8 mouse cellular contexts compared by ENCODE assay signal in the genomic region with DNA sequence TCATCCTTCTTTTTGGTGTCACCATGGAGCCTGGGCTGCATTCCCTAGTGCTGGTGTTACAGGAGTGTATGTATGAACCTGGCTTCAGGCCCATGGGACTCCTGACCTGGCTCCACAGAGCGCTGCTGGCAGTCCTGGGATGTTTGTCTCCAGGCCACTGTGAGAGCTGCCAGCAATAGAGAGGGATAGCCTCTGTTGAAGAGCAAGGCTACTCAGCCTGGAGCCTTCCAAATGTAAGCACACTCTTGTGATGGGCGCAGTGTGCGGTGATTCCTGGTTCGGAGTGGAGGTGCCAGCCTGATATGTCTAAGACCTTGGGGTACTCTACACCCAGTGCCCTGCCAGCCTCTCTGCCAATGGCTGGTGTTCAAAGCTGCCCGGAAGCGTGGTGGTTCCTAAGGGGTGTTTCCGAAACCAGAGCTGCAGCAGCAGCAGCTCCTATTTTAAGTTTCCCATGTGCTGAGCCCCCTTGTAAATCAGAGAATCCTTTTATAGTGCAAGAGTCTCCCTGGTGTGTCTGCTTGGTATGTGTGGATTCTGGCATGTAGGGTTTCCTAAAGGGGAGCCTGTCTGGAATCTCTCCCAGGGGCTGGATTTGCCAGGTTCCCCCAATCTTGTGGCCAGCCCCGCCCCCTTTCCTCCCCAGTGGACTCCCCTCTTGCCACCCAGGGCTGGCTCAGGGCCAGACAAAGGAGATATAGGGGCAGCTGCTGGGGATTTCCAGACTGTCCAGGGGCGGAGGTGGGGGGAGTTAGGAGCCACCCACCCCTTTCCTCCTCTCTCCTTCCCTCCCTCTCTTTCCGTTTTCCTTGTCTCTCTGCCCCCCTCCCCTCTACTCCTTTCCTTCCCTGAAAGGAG. TPM values are rescaled to one million over a fixed set of nuclear protein-coding genes. Genes with fewer than 3 reads are reported as not detected.
DNase-seq lines count a peak whose midpoint lies in the region; ATAC-seq lines count a peak whose summit lies in the region.

No protein-coding gene starts in this region.

- WGBS in neural tube, embryonic 12.5 days: 72% methylated on average over 10 of the region's 10 CpGs
- WGBS in intestine, embryonic 14.5 days: 48% methylated on average over 10 of the region's 10 CpGs
- WGBS in midbrain, embryonic 15.5 days: 68% methylated on average over 10 of the region's 10 CpGs

- peaks cover 24% of the 10 kb centered on the region for H3K27me3 ChIP-seq in neural tube, embryonic 12.5 days (replicated peaks)
- H3K27me3 ChIP-seq in intestine, embryonic 14.5 days (replicated peaks; ENCODE audit: control insufficient read depth, insufficient read depth, low read length): no peaks in the 10 kb centered on the region
- H3K27me3 ChIP-seq in midbrain, embryonic 15.5 days (replicated peaks): no peaks in the 10 kb centered on the region

- intact Hi-C loops in gastrocnemius, postnatal 14 days (cut with DNase I; ENCODE audit: low total_unique reads): no loop called here

- no peak for ATAC-seq in neural tube, embryonic 12.5 days (ENCODE audit: low FRiP score, low read depth)
- ATAC-seq in intestine, embryonic 14.5 days (replicated peaks; ENCODE audit: low FRiP score, low TSS enrichment, low read depth): no peak
- ATAC-seq in midbrain, embryonic 15.5 days (replicated peaks): no peak
- no peak for ATAC-seq in erythroblast, adult 5-6 weeks (replicated peaks; ENCODE audit: low FRiP score, poor library complexity, severe bottlenecking)

- no peaks in the 10 kb centered on the region for H3K36me3 ChIP-seq in neural tube, embryonic 12.5 days
- H3K36me3 ChIP-seq in intestine, embryonic 14.5 days (ENCODE audit: control insufficient read depth, insufficient read depth, low read length): no peaks in the 10 kb centered on the region
- no peaks in the 10 kb centered on the region for H3K36me3 ChIP-seq in midbrain, embryonic 15.5 days (replicated peaks)

- 0 out of 2 replicates have a peak overlapping the region, but pooled peaks have one; percentile 8 for H3K9ac ChIP-seq in neural tube, embryonic 12.5 days
- H3K9ac ChIP-seq in intestine, embryonic 14.5 days (ENCODE audit: low read length): no peak overlapping the region
- peak overlapping the region; percentile 70 for H3K9ac ChIP-seq in midbrain, embryonic 15.5 days

- H3K27ac ChIP-seq in neural tube, embryonic 12.5 days: no peak overlapping the region
- peak overlapping the region; percentile 40 for H3K27ac ChIP-seq in intestine, embryonic 14.5 days (ENCODE audit: low read depth)
- no peak overlapping the region for H3K27ac ChIP-seq in midbrain, embryonic 15.5 days

- H3K9me3 ChIP-seq in neural tube, embryonic 12.5 days: no peaks in the 10 kb centered on the region
- H3K9me3 ChIP-seq in intestine, embryonic 14.5 days (ENCODE audit: control insufficient read depth, low read length): no peaks in the 10 kb centered on the region
- H3K9me3 ChIP-seq in midbrain, embryonic 15.5 days: no peaks in the 10 kb centered on the region

- H3K4me3 ChIP-seq in neural tube, embryonic 12.5 days: no peak overlapping the region
- no peak overlapping the region for H3K4me3 ChIP-seq in intestine, embryonic 14.5 days (ENCODE audit: low read depth, low read length)
- peak overlapping the region; percentile 67; the same call in 1 of the 2 replicates for H3K4me3 ChIP-seq in midbrain, embryonic 15.5 days

- no peak for DNase-seq in neural tube, embryonic 10.5 days (ENCODE audit: extremely low spot score, low spot score)
- peak; percentile 73 to 77 for DNase-seq in heart, adult 18-20 months
- DNase-seq in intestine, embryonic 14.5 days (ENCODE audit: low spot score): no peak
- DNase-seq in lung, postnatal 36 days: no peak
- DNase-seq in gastrocnemius, postnatal 14 days: no peak

- H3K4me2 ChIP-seq in neural tube, embryonic 12.5 days (replicated peaks): peak overlapping the region; percentile 99
- peak overlapping the region; percentile 98 for H3K4me2 ChIP-seq in intestine, embryonic 14.5 days (ENCODE audit: low read length)
- H3K4me2 ChIP-seq in midbrain, embryonic 15.5 days: peak overlapping the region; percentile 94

- peaks cover 45% of the 10 kb centered on the region for H3K4me1 ChIP-seq in neural tube, embryonic 12.5 days
- H3K4me1 ChIP-seq in intestine, embryonic 14.5 days (replicated peaks; ENCODE audit: control insufficient read depth, insufficient read depth, low read length): peaks cover 25% of the 10 kb centered on the region
- H3K4me1 ChIP-seq in midbrain, embryonic 15.5 days: peaks cover 34% of the 10 kb centered on the region

RNA-seq across cellular contexts. Expression of a gene that starts 9.0 kb away (rescaled TPM):
- polyA plus RNA-seq in neural tube, embryonic 12.5 days (2016; fragmentation: Nextera tagmentation; extraction: Ambion mirVana): 8.3 and 9.3 TPM in 2 replicates
- total RNA-seq in heart, adult 18-20 months (2021): 10 to 100 TPM; 12.5 to 13.5 TPM
- 5.0 and 5.1 TPM in 2 replicates for polyA plus RNA-seq in intestine, embryonic 14.5 days (2014; fragmentation: Nextera tagmentation; extraction: Ambion mirVana)
- 10.9 and 11.0 TPM in 2 replicates for polyA plus RNA-seq in midbrain, embryonic 15.5 days (2015; fragmentation: Nextera tagmentation; extraction: Ambion mirVana)
- 21.3 and 21.9 TPM in 2 replicates for total RNA-seq in erythroblast, adult 5-6 weeks (2015; ENCODE audit: low replicate concordance)
- total RNA-seq in erythroblast, adult 5-6 weeks (2017; ENCODE audit: low replicate concordance): 25.6 and 30.2 TPM in 2 replicates
- 10 to 100 TPM; 10.5 to 12.2 TPM for total RNA-seq in gastrocnemius, postnatal 14 days (2021)

RNA-seq across cellular contexts. Expression of a gene that starts 44.0 kb away (rescaled TPM):
- 7.9 and 9.0 TPM in 2 replicates for polyA plus RNA-seq in neural tube, embryonic 12.5 days (2016; fragmentation: Nextera tagmentation; extraction: Ambion mirVana)
- total RNA-seq in heart, adult 18-20 months (2021): 10 to 100 TPM; 21.9 to 22.8 TPM
- 2.1 and 2.5 TPM in 2 replicates for polyA plus RNA-seq in intestine, embryonic 14.5 days (2014; fragmentation: Nextera tagmentation; extraction: Ambion mirVana)
- 10.6 and 10.8 TPM in 2 replicates for polyA plus RNA-seq in midbrain, embryonic 15.5 days (2015; fragmentation: Nextera tagmentation; extraction: Ambion mirVana)
- 1.0 and 3.1 TPM in 2 replicates for total RNA-seq in erythroblast, adult 5-6 weeks (2015; ENCODE audit: low replicate concordance)
- total RNA-seq in erythroblast, adult 5-6 weeks (2017; ENCODE audit: low replicate concordance): 2.0 and 3.1 TPM in 2 replicates
- total RNA-seq in gastrocnemius, postnatal 14 days (2021): 10 to 100 TPM; 32.4 to 36.2 TPM

RNA-seq across cellular contexts. Expression of a gene that starts 54.4 kb away (rescaled TPM):
- 0.19 and 0.50 TPM in 2 replicates for polyA plus RNA-seq in neural tube, embryonic 12.5 days (2016; fragmentation: Nextera tagmentation; extraction: Ambion mirVana)
- total RNA-seq in heart, adult 18-20 months (2021): not detected
- polyA plus RNA-seq in intestine, embryonic 14.5 days (2014; fragmentation: Nextera tagmentation; extraction: Ambion mirVana): 0.11 and 0.15 TPM in 2 replicates
- polyA plus RNA-seq in midbrain, embryonic 15.5 days (2015; fragmentation: Nextera tagmentation; extraction: Ambion mirVana): 0.70 and 0.98 TPM in 2 replicates
- total RNA-seq in erythroblast, adult 5-6 weeks (2015; ENCODE audit: low replicate concordance): not detected in 2 replicates
- total RNA-seq in erythroblast, adult 5-6 weeks (2017; ENCODE audit: low replicate concordance): not detected in 2 replicates
- total RNA-seq in gastrocnemius, postnatal 14 days (2021): under 1 TPM in 1 of 2 experiments, not detected in 1; 0.27 TPM

Comparison
In these comparisons a context has a peak if more than half of its experiments do, and no peak if none do; other contexts are left out.
1. DNase-seq: peak in heart, adult 18-20 months (2 of 2); none in neural tube, embryonic 10.5 days (single experiment), intestine, embryonic 14.5 days (single experiment), lung, postnatal 36 days (single experiment) and gastrocnemius, postnatal 14 days (single experiment).
2. RNA of a gene that starts 44.0 kb away (total RNA-seq): 32.4 to 36.2 TPM in gastrocnemius, postnatal 14 days and 21.9 to 22.8 TPM in heart, adult 18-20 months; 1.0 to 3.1 TPM in erythroblast, adult 5-6 weeks; every median in the first group is over 4 times any median in the second.
3. Peak in every context shown above with its lines, with median percentiles within 50 percentile points of each other: H3K4me2 ChIP-seq.